Mouse (Mus musculus) liver, embryonic 15.5 days (tissue): ENCODE data around the gene Asgr2. TPM values are rescaled to one million over a fixed set of nuclear protein-coding genes. Genes with fewer than 3 reads are reported as not detected.

Experiments
- ATAC-seq: fragments of 200-750 bp; cut with Nextera tagmentation; 2 replicates; pipeline ENCODE4 v1.8.0; 2017; ENCODE audit warnings: moderate number of reproducible peaks, mild to moderate bottlenecking, moderate library complexity; ENCODE audit not compliant: insufficient read depth
- H3K27ac ChIP-seq: fragments of 300-500 bp; sonication (generic); replicated peaks from 2 replicates; pipeline ENCODE4 v1.5.1; 2015; ENCODE audit warnings: mild to moderate bottlenecking, inconsistent platforms
- H3K27me3 ChIP-seq: fragments of 300-500 bp; sonication (generic); 2 replicates; pipeline ENCODE4 v1.6.1; 2015; ENCODE audit warnings: mild to moderate bottlenecking, inconsistent platforms
- H3K36me3 ChIP-seq: fragments of 300-500 bp; sonication (generic); replicated peaks from 2 replicates; pipeline ENCODE4 v1.6.1; 2015; ENCODE audit warnings: moderate library complexity, mild to moderate bottlenecking, inconsistent platforms
- H3K4me1 ChIP-seq: fragments of 300-500 bp; sonication (generic); replicated peaks from 2 replicates; pipeline ENCODE4 v1.6.1; 2015; ENCODE audit warnings: inconsistent platforms
- H3K4me2 ChIP-seq: fragments of 300-500 bp; sonication (generic); 2 replicates; pipeline ENCODE4 v1.6.1; 2015; ENCODE audit warnings: moderate library complexity, mild to moderate bottlenecking, inconsistent platforms
- H3K4me3 ChIP-seq: fragments of 300-500 bp; sonication (generic); replicated peaks from 2 replicates; pipeline ENCODE4 v1.5.1; 2015; ENCODE audit warnings: mild to moderate bottlenecking, inconsistent platforms
- H3K9ac ChIP-seq: fragments of 300-500 bp; sonication (generic); 2 replicates; pipeline ENCODE4 v1.6.1; 2015; ENCODE audit warnings: moderate library complexity, mild to moderate bottlenecking, inconsistent platforms
- H3K9me3 ChIP-seq: fragments of 300-500 bp; sonication (generic); replicated peaks from 2 replicates; pipeline ENCODE4 v1.6.1; 2016; ENCODE audit warnings: inconsistent platforms
- WGBS: fragments of 180-500 bp; shearing (Covaris S2); methylation state at CpG from one replicate; pipeline ENCODE4 v1.1.7; 2015; ENCODE audit warnings: mixed read lengths; ENCODE audit not compliant: insufficient replicate concordance; 5-methylcytosine and 5-hydroxymethylcytosine counted together
- polyA plus RNA-seq: library from polyadenylated mRNA; unstranded; fragments of >200 nt; fragmentation: Nextera tagmentation; extraction: Ambion mirVana; gene quantifications from 2 replicates; pipeline ENCODE4 v1.2.1, GENCODE M21; 2015

Gene Asgr2
- polyA plus RNA-seq, 1 experiment from 2014 or later, result 10.7 TPM

GRCm38 (mm10) chr11:70139171-70139570 is 46.7 kb downstream of the Asgr2 start:
- Histone ChIP-seq H3K9ac (no peak overlapping the region), H3K4me3 (no peak overlapping the region), H3K27ac (no peak overlapping the region), H3K4me2 (no peak overlapping the region), H3K27me3 (no peaks in the 10 kb centered on the region), H3K9me3 (no peaks in the 10 kb centered on the region), H3K36me3 (no peaks in the 10 kb centered on the region), H3K4me1 (no peaks in the 10 kb centered on the region)
- 72% methylated on average over 10 of the region's 10 CpGs for WGBS
- no peak for ATAC-seq

DNA sequence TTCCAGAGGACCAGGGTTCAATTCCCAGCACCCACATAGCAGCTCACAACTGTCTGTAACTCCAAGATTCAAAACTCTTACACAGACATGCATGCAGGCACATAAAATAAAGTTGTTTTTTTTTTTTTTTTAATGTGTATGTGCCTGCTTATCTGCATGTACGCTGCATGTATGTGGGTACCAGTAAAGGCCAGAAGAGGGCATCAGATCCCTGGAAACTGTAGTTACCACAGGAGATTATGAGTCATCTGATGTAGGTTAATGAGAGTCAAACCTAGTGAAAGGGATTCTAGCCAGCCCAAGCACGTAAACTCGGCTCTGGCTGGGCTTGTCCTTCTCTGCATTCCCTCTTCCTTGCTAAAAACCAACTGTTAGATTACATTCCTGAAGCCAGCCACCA is 58.6 kb downstream of the Asgr2 start:
- Histone ChIP-seq H3K4me1 (no peaks in the 10 kb centered on the region), H3K27ac (no peak overlapping the region), H3K9me3 (no peaks in the 10 kb centered on the region), H3K36me3 (no peaks in the 10 kb centered on the region), H3K9ac (no peak overlapping the region), H3K4me3 (no peak overlapping the region), H3K4me2 (no peak overlapping the region), H3K27me3 (no peaks in the 10 kb centered on the region)
- no peak for ATAC-seq
- 47% methylated on average over 3 of the region's 3 CpGs for WGBS

Other genes starting within 250 kb of the Asgr2 start
- 26.1 and 28.0 TPM in 2 replicates for gene Plscr3, start 246.3 kb upstream of the Asgr2 start, polyA plus RNA-seq
- 0.60 and 0.62 TPM in 2 replicates for gene Tnk1, start 233.9 kb upstream of the Asgr2 start, polyA plus RNA-seq
- gene Tmem95, start 214.6 kb upstream of the Asgr2 start, polyA plus RNA-seq, result not detected in 2 replicates
- gene Kctd11, start 211.2 kb upstream of the Asgr2 start, polyA plus RNA-seq, result 1.2 and 1.4 TPM in 2 replicates
- 5.9 and 7.2 TPM in 2 replicates for gene Acap1, start 197.1 kb upstream of the Asgr2 start, polyA plus RNA-seq
- gene 2810408A11Rik, start 191.7 kb upstream of the Asgr2 start, polyA plus RNA-seq, result 0.89 and 1.0 TPM in 2 replicates
- 2.7 and 3.1 TPM in 2 replicates for gene Neurl4, start 191.6 kb upstream of the Asgr2 start, polyA plus RNA-seq
- 90.6 and 98.4 TPM in 2 replicates for gene Gps2, start 178.8 kb upstream of the Asgr2 start, polyA plus RNA-seq
- gene Eif5a, start 170.7 kb upstream of the Asgr2 start, polyA plus RNA-seq, result 1,245 and 1,257 TPM in 2 replicates
- gene Ybx2, start 156.8 kb upstream of the Asgr2 start, polyA plus RNA-seq, result not detected in 2 replicates
- gene Slc2a4, start 144.5 kb upstream of the Asgr2 start, polyA plus RNA-seq, result 19.9 and 22.1 TPM in 2 replicates
- 4.5 and 6.6 TPM in 2 replicates for gene Cldn7, start 127.9 kb upstream of the Asgr2 start, polyA plus RNA-seq
- 8.9 and 11.9 TPM in 2 replicates for gene Ctdnep1, start 111.5 kb upstream of the Asgr2 start, polyA plus RNA-seq
- 58.1 and 60.5 TPM in 2 replicates for gene Elp5, start 110.1 kb upstream of the Asgr2 start, polyA plus RNA-seq
- 252 and 262 TPM in 2 replicates for gene Gabarap, start 101.5 kb upstream of the Asgr2 start, polyA plus RNA-seq
- gene Phf23, start 96.9 kb upstream of the Asgr2 start, polyA plus RNA-seq, result 23.1 and 24.0 TPM in 2 replicates
- 5.3 and 5.5 TPM in 2 replicates for gene Dvl2, start 92.0 kb upstream of the Asgr2 start, polyA plus RNA-seq
- gene Acadvl, start 77.2 kb upstream of the Asgr2 start, polyA plus RNA-seq, result 111 and 124 TPM in 2 replicates
- gene Dlg4, start 75.7 kb upstream of the Asgr2 start, polyA plus RNA-seq, result 0.63 and 0.93 TPM in 2 replicates
- gene Asgr1, start 38.6 kb upstream of the Asgr2 start, polyA plus RNA-seq, result 6.8 and 7.3 TPM in 2 replicates
- gene Mgl2, start 37.7 kb downstream of the Asgr2 start, polyA plus RNA-seq, result 2.6 and 2.9 TPM in 2 replicates
- gene Clec10a, start 63.6 kb downstream of the Asgr2 start, polyA plus RNA-seq, result 0.39 and 0.60 TPM in 2 replicates
- 1.6 and 1.7 TPM in 2 replicates for gene Slc16a11, start 120.1 kb downstream of the Asgr2 start, polyA plus RNA-seq
- 3.5 and 4.4 TPM in 2 replicates for gene Slc16a13, start 128.4 kb downstream of the Asgr2 start, polyA plus RNA-seq
- 2.1 and 2.2 TPM in 2 replicates for gene Bcl6b, start 137.2 kb downstream of the Asgr2 start, polyA plus RNA-seq
- gene 0610010K14Rik, start 145.3 kb downstream of the Asgr2 start, polyA plus RNA-seq, result 57.1 and 62.2 TPM in 2 replicates
- 5.2 and 5.3 TPM in 2 replicates for gene Gm21988, start 147.2 kb downstream of the Asgr2 start, polyA plus RNA-seq
- gene Rnasek, start 147.2 kb downstream of the Asgr2 start, polyA plus RNA-seq, result 146 and 150 TPM in 2 replicates
- 13.8 and 14.5 TPM in 2 replicates for gene Alox12, start 162.7 kb downstream of the Asgr2 start, polyA plus RNA-seq
- 0.16 TPM in 1 of 2 replicates, not detected in the other for gene Alox12e, start 230.0 kb downstream of the Asgr2 start, polyA plus RNA-seq